Mouse (Mus musculus) left cerebral cortex, adult 18-20 months (tissue): ENCODE data around the gene Sprr2f. TPM values are rescaled to one million over a fixed set of nuclear protein-coding genes. Genes with fewer than 3 reads are reported as not detected.

Experiments
- DNase-seq, 2 experiments: peaks; one replicate each; pipeline ENCODE4 v3.0.0; 2021 to 2022; ENCODE audit warnings: low spot score in 2 of 2, mixed read lengths in 1 of 2
- long read RNA-seq, 2 experiments: library from polyadenylated mRNA; stranded (forward); transcript quantifications; one replicate each; pipeline ENCODE4 v2.0.0; 2021
- total RNA-seq, 2 experiments: library from RNA; stranded (reverse); gene quantifications; 2 replicates each; pipeline ENCODE4 v1.2.3; 2021

Sprr2f gene
- not detected for total RNA-seq
- long read RNA-seq, experiment 1 = 0 reads
- long read RNA-seq, experiment 2 = 0 reads

GRCm38 (mm10) chr3:92364887-92365286, at the start of gene Sprr2f:
Gene Sprr2f, plus strand, starts transcription at chr3:92365187.
- DNase-seq = no peak

- DNase-seq = no peak
Measured at GRCm38 (mm10) chr3:92316320-92316719, 48.7 kb upstream of the Sprr2f start, which contains the start of gene Sprr2b. Gene Sprr2b, plus strand, starts transcription at chr3:92316620.

GRCm38 (mm10) chr3:92317384-92317783, 47.6 kb upstream of the Sprr2f start:
- DNase-seq = no peak

GRCm38 (mm10) chr3:92336278-92336677, 28.7 kb upstream of the Sprr2f start:
- no peak for DNase-seq

DNA sequence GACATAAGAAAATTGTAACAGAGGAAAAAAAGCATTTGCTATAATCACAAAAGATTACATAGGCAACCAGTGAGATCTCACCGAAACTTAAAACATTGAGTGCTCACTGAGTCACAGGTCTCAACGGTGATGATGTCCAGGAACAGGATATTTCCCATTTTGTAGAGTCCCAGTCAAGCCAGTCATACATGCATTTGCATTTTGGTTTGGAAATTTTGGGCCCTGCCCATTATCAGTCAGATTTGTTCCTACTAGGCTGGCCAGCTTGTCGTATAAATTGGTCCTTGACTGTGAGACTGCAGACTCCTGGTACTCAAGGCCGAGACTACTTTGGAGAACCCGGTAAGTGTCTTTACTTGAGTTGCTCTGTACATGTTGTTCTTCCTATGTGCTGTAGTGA, 26.1 kb upstream of the Sprr2f start, which contains the start of gene Sprr2d:
TSS of gene Sprr2d (plus strand) at position 301 of the 400 bp plus-strand sequence.
- no peak for DNase-seq

DNA sequence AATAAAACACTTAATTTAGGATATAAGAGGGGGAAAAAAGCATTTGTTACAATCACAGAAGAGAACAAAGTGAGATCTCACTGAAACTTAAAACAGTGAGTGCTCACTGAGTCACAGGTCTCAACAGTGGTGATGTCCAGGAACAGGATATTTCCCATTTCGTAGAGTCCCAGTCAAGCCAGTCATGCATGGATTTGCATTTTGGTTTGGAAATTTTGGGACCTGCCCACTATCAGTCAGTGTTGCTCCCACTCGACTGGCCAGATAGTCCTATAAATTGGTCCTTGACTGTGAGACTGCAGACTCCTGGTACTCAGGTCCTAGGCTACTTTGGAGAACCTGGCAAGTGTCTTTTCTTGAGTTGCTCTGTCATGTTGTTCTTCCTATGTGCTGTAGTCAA, 13.1 kb upstream of the Sprr2f start, which contains the start of gene Sprr2e:
TSS of gene Sprr2e (plus strand) at position 301 of the 400 bp plus-strand sequence.
- DNase-seq = no peak

GRCm38 (mm10) chr3:92361619-92362018, 3.4 kb upstream of the Sprr2f start:
- no peak for DNase-seq

GRCm38 (mm10) chr3:92373613-92374012, 8.6 kb downstream of the Sprr2f start:
- DNase-seq = no peak

DNA sequence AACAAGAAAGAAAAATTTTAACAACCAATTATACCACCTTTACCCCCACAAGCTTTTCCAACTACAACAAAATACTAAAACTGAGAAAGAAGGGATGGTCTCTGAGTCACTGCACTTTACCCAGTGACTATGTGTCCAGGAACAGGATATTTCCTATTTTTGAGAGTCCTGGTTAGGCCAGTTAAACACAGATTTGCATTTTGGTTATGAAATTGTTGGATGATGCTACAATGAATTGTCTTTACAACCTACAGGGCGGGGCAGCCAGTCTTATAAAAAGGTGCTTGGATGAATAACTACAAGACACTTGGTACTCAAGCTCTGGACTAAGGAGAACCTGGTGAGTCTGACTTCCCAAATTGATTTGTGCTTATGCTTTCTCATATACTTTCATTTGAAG, 20.4 kb downstream of the Sprr2f start, which contains the start of gene Sprr2h:
TSS of gene Sprr2h (plus strand) at position 301 of the 400 bp plus-strand sequence.
- no peak for DNase-seq

DNA sequence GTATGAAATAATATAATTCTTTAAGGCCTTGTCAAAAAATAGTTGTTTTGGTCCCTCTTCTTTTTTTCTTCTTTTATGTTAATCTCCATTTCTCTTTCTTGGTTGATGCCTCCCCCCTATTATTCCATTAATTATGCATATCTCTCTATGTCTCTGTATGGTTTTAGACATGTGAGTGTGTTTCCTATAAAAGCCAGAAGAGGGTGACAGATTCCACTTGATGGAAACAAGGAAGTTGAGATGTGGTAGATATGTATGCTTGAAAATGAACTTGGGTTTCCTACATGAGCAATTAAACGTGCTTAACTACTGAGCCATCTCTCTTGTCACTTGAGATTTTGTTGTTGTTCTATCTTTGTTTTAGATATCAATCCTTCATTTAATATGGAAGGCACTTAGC, 29.3 kb downstream of the Sprr2f start:
- DNase-seq = no peak

GRCm38 (mm10) chr3:92407691-92408090, 42.7 kb downstream of the Sprr2f start, which contains the start of gene Sprr2i:
Gene Sprr2i, plus strand, starts transcription at chr3:92407991.
- no peak for DNase-seq

Other genes with a start within 250 kb of the Sprr2f start
- gene Prr9, start 241.2 kb upstream of the Sprr2f start, total RNA-seq = not detected
- gene Lelp1, start 222.4 kb upstream of the Sprr2f start, total RNA-seq = not detected
- not detected for gene Sprr2a1, start 149.4 kb upstream of the Sprr2f start, total RNA-seq
- not detected for gene Sprr2a2, start 149.3 kb upstream of the Sprr2f start, total RNA-seq
- not detected for gene Sprr2a3, start 79.8 kb upstream of the Sprr2f start, total RNA-seq
- gene Sprr2b, start 48.6 kb upstream of the Sprr2f start, total RNA-seq = not detected
- not detected for gene Sprr2d, start 26.0 kb upstream of the Sprr2f start, total RNA-seq
- gene Sprr2e, start 13.0 kb upstream of the Sprr2f start, total RNA-seq = not detected
- gene Sprr2h, start 20.5 kb downstream of the Sprr2f start, total RNA-seq = not detected
- not detected for gene Sprr2i, start 42.8 kb downstream of the Sprr2f start, total RNA-seq
- gene Sprr2j-ps, start 52.9 kb downstream of the Sprr2f start, total RNA-seq = not detected
- 1 to 10 TPM; 2.3 to 2.9 TPM for gene Gm9774, start 64.2 kb downstream of the Sprr2f start, total RNA-seq
- gene Sprr2k, start 67.4 kb downstream of the Sprr2f start, total RNA-seq = not detected
- not detected for gene Sprr1b, start 73.6 kb downstream of the Sprr2f start, total RNA-seq
- gene Sprr3, start 93.5 kb downstream of the Sprr2f start, total RNA-seq = not detected
- not detected for gene Sprr1a, start 120.7 kb downstream of the Sprr2f start, total RNA-seq
- gene Sprr4, start 135.3 kb downstream of the Sprr2f start, total RNA-seq = not detected
- gene 2310046K23Rik, start 169.3 kb downstream of the Sprr2f start, total RNA-seq = not detected
- gene Ivl, start 208.5 kb downstream of the Sprr2f start, total RNA-seq = not detected
- gene Smcp, start 223.8 kb downstream of the Sprr2f start, total RNA-seq = not detected
- not detected for gene 2210017I01Rik, start 242.3 kb downstream of the Sprr2f start, total RNA-seq